Mouse (Mus musculus): Measurements from ENCODE around the gene Trp53bp2.

The Trp53bp2 gene

DNA sequence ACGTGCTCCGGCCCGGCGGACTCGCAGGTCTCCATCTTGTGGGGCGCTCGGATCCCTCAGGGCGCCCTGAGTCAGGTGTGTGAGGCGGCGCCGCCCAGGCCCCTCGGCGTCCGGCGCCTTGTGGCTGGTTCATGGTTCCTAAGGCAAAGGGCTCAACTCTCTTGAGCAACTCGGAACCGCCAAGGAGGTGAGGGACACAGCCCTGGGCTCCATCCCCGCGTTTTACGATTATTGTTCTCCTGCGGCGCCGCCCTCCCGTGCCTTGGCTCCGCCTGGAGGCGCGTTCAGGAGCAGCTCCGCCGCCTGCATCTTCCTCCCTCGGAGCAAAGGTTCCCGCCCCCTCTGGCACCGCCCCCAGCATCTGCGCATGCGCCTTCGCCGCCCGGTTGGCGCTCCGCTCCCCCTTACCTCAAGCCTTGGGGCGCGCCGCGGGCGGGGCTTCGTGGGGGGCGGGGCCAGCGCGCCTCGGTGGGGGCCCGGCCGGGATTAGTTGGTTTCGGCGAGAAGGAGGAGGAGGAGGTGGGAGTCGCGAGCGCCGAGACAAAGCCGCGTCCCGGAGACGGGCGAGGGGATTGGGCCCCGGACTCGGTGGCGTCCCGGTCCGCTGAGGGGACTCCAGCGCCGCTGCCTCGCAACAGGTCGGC, at the start of gene Trp53bp2:
TSS of gene Trp53bp2 (plus strand) at position 489 of the 644 bp plus-strand sequence.
- peak; percentile 97 for DNase-seq (ENCODE audit: low spot score)

DNA sequence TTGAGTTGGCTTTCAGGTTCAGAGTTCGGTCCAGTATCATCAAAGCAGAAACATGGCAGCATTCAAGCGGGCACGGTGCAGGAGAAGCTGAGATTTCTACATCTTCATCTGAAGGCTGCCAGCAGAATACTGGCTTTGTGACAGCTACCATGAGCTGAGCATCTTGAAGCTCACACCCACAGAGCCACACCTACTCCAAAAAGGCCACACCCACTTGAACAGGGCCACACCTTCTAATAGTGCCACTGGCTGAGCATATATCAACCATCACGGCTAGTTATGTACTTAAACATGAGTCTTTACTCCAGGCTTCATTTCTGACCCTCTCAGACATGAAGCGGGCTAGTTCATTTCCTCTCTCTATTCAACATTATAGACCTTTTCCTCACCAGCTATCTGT, 46.3 kb upstream of the Trp53bp2 start:
- DNase-seq (ENCODE audit: low spot score) = no peak

DNA sequence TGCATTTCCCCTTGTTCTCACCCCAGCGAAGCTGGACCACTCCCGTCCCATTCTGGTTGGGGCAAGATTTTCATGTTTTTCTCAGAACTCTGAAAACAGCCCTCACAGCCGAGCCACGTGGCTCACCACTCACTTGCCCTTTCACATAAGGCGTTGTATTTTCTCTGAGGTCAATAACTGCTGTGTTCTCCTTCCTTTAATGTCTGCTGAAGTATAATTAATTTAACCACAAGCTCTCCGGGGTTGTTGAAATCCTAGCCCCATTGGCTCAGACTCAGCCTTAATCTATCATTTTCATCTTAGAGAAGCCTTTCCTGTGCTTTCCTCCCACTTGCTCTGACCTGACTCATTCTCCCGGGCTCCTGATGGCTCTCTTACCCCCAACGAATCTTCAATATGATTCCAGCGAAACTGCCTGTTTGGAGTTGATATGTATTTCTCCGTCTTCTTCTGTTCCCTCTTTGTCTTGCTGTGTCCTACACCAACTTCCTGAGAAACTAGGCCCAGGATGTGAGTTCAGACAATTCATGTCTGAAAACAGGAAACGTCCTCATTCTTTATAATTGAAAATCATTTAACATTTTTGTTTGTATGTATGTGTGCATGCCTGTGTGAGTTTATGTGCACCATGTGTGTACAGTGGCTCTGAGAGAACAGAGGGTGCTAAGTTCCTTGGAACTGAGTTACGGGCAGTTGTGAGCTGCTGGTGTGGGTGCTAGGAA, 45.1 kb upstream of the Trp53bp2 start:
- DNase-seq (ENCODE audit: low spot score) = peak; percentile 14

GRCm38 (mm10) chr1:182368309-182368708, 40.7 kb upstream of the Trp53bp2 start:
- DNase-seq (ENCODE audit: low spot score) = no peak

DNA sequence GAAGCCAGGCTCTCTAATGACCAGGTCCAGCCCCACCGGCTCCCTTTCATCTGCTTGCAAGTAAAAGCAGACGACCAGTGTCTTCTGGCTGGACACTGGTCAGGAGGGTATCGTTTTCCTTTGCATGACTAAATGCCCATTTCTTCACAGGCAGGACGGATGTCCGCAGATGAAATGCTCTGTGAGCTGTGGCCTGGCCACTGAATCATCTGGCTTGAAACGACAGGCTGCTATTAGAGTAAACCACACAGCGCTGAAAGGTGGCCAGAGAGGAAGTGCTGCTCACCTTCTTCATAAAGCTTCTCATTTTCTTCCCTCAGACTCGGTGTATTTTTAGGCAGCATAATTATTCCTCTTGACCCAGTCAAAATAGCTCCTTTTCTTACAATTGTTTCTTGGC, 40.2 kb upstream of the Trp53bp2 start:
- DNase-seq (ENCODE audit: low spot score) = no peak

DNA sequence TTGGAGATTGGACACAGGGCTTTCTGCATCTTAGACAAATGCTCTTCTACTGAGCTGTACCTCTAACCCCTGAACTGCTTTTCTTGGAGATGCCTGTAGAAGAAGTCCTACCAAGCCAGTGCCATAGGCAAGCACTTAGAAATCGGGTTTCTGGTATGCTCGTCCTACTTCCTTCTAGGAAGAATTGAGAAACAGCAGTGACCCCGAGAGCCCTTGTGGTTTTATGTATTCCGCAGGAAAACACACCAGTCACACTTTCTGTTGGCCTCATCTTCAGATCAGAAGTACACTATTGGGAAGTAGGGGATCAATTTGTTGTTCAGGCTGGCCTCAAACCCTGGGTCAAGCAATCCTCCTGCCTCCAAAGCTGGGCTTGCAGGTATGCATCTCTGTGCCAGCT, 39.5 kb upstream of the Trp53bp2 start:
- no peak for DNase-seq (ENCODE audit: low spot score)

DNA sequence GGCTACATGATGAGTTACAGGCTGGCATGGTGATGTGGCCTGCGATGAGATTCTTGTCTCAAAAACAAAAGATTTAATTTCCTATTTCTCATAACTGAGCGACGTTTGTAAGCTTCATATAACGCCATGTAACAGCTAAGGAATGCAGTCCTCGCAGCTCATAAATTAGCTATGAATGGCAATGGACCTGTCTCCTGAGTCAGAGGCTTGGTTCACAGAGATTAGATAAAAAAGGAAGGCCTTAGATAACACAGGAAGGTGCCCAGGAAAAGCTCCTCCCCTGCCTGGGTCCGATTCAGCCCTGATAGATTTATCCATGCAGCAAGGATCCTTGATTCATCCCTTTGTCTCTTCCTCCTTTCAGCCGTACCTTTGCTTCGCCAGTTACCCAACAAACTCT, 37.1 kb upstream of the Trp53bp2 start:
- DNase-seq (ENCODE audit: low spot score) = no peak

DNA sequence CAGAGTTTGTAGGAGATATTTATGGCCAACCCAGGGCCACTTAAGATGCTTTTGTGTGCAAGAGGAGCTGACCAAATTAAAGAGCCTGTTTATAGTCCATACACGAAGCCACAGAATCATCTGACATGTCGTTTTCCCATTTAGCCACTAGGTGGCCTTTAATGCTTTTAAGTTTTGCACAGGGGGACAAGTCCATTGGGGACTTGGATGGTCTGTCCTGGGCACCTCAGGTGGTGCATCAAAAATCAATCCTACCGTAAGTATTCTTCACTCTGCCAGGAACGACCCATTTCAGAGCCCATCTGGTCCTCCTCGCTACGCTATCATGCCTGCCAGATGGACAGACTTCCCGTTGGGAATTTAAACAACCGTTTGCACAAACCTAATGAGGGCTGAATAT, 32.8 kb upstream of the Trp53bp2 start:
- peak; percentile 86 for DNase-seq (ENCODE audit: low spot score)

GRCm38 (mm10) chr1:182376826-182377225, 32.1 kb upstream of the Trp53bp2 start:
- DNase-seq (ENCODE audit: low spot score) = no peak

- DNase-seq (ENCODE audit: low spot score) = no peak
These were observed 31.5 kb upstream of the Trp53bp2 start for GRCm38 (mm10) chr1:182377519-182377918.

GRCm38 (mm10) chr1:182378205-182378835, 30.7 kb upstream of the Trp53bp2 start:
- DNase-seq (ENCODE audit: low spot score) = no peak

DNA sequence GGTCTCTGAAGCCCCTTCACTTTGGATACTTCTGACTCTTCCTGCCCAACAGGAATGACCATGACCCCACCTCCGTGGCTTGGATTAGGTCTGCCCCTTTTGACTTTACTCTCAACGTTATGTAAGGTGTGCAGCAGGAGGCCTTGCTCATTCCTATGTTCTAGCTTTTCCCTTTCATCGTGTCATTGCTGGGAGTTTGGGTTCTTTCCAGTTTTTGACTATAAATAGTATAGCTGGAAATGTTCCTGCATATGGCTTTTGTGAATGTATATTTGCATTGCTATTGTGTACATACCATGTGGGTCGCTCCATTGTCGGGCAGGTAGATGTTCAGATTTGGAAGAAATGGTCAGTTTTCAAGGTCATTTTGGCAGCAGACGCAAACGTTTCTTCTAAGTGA, 30.1 kb upstream of the Trp53bp2 start:
- DNase-seq (ENCODE audit: low spot score) = no peak

DNA sequence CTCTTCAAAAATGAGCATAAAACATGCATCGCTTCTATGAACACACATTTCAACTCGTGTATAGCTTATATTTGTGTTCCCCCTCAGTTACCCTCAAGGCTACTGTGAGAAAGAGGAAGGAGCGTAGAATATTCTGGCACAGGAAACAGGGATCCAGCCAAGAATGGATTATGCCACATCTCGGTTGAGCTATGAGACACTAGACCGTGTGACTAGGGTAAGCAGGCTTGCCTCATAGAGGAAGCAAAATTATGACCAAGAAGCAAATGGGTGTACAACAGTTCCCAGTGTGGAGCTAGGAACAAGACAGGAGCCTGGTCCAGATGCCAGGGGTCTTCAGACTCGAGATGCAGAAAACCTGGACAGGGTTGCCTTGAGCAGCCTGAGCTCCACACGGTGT, 28.3 kb upstream of the Trp53bp2 start:
- DNase-seq (ENCODE audit: low spot score) = no peak

DNA sequence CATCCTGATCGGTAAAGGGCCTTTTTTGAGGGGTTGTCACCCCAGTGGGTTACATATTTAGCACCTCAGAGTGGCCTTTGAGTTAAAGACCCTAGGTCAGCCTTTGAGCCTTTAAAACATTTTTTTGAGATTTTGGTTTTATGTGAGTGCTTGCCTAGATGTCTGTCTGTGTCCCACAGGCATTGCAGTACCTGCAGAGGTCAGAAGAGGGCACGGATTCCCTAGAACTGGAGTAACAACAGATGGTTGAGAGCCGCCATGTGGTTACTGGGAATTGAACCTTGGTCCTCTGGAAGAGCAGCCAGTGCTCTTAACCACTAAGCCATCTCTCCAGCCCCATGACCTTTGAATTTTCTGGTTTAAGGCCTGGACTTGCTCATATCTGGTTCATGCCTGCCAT, 27.6 kb upstream of the Trp53bp2 start:
- no peak for DNase-seq (ENCODE audit: low spot score)

DNA sequence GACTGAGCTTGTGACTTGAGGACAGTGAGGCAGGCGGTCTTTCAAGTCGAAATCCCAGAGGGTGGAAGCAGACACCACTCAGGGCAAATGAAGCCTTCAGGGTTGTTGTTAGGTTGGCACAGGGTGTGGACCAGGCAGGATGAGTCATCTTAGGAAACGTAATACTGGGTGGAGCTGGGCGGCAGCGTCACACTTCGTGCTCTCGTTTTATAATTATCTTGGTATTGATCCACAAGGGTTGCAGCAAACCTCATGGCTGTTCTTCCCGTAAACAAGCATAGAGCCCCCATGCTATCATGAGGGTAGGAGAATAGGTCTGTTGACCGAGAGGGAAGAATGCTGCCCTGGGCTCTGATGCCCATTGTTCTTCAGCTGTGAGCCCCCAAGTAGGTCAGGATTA, 25.9 kb upstream of the Trp53bp2 start:
- DNase-seq (ENCODE audit: low spot score) = no peak

DNA sequence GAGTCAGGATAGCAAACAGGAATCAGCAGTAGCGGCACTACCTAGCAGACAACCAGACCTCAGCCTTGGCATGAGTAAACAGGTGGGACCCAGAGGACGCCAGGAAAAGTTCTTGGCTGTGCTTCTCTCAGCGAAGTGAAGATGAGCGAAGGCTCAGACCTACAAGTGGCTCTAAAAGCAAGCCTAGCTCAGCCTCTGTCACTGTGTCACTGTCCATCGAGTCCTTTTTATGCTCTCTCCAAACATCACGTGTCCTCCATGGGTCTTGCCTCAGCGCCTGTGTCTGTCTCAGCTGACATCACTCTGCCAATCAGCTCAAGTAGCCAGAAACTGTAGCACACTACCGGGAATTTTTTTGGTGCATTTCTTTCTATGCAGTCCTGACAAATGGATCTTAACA, 22.5 kb upstream of the Trp53bp2 start:
- DNase-seq (ENCODE audit: low spot score) = no peak

DNA sequence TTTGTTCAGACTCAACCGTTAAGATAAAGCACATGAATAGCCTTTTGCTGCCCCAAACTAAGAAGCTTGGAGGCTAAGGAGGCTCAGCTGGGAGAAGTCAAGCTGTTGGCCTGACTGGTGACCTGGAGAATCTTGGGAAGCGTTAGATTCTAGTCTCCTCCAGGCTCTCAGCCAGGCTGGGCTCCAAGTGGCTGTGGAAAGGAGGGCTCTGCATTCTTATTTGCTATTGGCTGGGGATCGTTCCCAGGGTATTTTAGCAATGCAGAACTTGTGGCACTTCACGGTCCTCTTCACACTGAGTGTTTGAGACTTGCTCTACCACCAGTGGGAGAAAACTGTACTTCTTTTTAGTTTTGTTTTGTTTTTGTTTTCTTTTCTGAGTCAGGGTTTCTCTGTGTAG, 20.2 kb upstream of the Trp53bp2 start:
- DNase-seq (ENCODE audit: low spot score) = no peak

DNA sequence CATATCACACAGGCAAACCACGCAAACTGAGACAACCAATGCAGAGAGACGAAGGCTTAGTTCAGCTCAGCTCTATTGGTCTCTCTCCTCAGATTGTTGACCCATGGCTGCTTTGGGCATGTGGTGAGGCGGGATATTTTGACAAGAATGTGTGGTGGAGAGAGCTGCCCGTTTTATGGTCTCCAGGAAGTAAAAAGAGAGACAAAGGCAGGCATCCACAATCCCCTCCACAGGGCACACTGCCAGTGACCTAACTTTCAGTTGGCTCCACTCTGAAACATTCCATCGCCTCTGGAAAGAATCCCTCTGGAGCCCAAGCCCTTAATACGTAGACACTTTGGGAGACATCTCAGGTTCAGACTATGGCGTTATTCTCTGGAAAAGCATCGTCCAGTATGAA, 10.8 kb upstream of the Trp53bp2 start:
- no peak for DNase-seq (ENCODE audit: low spot score)

DNA sequence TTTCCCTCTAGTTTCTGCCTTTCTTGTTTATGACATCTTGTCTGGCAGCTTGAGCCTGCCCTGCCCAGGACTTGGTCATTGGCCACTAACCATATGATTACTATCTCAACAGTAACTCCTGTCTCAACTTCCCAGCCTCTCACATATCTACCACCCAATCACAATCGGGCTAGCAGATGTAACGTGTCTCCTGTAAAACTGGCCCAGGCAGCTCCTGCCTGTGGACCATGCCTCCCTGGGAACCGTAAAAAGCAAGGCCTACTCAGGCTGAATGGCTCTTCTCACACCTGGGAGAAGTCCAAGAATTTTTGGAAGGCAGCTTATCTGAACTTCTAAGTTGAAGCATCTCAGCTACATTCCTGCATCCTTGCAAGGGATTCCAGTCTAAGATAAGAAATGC, 10.2 kb upstream of the Trp53bp2 start:
- DNase-seq (ENCODE audit: low spot score) = no peak

GRCm38 (mm10) chr1:182399205-182399604, 9.8 kb upstream of the Trp53bp2 start:
- no peak for DNase-seq (ENCODE audit: low spot score)

GRCm38 (mm10) chr1:182399908-182400307, 9.1 kb upstream of the Trp53bp2 start:
- no peak for DNase-seq (ENCODE audit: low spot score)

GRCm38 (mm10) chr1:182403076-182403475, 5.9 kb upstream of the Trp53bp2 start:
- no peak for DNase-seq (ENCODE audit: low spot score)

DNA sequence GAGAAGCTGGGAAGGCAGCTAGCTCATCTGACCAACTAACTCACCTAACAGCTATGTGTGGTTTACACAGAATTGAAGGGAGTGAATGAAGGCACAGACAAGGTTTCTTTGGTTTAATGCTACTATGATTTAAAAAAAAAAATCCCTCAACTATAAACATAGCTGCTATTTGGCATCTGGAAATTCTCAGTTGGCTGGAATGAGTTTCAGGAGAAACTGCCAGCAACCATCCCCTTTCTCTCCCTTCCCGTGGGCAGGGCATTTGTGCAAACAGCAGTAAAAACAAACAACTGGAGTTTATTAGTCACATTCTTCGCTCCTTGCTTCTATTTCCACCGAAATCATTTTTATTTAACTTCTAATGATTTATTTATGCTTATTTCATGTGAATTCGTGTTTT, 2.4 kb upstream of the Trp53bp2 start:
- DNase-seq (ENCODE audit: low spot score) = no peak

GRCm38 (mm10) chr1:182408243-182408642, 729 bp upstream of the Trp53bp2 start:
- DNase-seq (ENCODE audit: low spot score) = no peak

Data from embryo, embryonic 10.5 days (tissue).